Mouse (Mus musculus): ENCODE results near the gene Tas2r102.

Gene Tas2r102

DNA sequence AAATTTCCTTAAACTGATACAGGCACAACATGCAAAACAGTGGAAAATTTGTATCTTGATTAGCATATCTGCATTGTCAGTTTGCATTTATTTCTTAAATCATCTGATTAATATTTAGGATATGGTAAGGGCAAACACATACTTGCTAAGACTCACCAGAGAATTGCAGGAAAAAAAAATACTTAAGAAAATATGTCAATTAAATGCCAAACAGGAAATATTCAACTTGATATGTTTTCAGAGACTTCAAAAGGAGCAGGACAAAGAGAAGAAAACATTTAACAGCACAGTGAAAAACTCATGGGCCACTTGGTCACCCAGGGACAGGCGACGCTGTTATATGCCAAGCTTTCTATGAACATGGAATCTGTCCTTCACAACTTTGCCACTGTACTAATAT, at the start of gene Tas2r102:
Gene Tas2r102, plus strand, starts transcription at position 301 of the 400 bp plus-strand sequence.
- DNase-seq: no peak

DNA sequence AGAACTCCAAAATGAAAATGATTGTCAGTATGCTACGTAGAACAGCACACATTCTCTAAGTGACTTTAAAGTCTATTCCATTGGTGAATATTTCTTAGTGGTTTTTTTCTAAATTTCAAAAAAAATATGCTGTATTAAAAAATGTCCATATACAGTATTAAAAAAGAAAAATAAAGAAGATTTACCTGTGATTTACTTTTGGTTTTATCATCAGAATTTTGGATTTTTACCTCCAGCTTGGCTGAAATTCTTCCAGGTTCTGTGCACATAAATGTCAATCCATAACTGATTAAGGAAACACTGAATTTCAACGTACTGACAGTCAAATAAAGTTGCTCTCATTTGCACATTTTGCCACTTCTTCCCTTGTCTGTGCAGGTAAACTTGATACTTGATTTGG, 24.0 kb upstream of the Tas2r102 start, which contains the start of gene Tas2r115:
Gene Tas2r115, minus strand, starts transcription at position 101 of the 400 bp plus-strand sequence.
- DNase-seq: no peak

DNA sequence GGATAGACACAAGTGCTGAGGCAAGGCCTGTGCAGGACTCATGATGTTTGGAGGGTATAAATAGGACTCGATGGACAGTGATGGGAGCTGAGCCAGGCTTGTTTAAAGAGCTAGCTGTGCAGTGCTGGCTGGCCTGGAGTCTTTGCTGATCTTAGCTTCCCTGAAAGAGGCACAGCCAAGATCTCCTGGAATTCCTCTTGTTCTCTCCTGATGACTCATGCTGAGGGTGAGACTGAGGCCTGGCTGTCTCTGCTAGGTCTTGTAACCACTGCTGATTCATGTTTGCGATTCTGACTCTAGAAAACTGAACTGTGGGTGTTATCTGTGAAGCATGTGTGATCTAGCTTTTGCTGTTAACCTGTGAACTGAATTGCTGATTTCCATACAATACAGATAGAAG, 11.7 kb upstream of the Tas2r102 start:
- no peak for DNase-seq

DNA sequence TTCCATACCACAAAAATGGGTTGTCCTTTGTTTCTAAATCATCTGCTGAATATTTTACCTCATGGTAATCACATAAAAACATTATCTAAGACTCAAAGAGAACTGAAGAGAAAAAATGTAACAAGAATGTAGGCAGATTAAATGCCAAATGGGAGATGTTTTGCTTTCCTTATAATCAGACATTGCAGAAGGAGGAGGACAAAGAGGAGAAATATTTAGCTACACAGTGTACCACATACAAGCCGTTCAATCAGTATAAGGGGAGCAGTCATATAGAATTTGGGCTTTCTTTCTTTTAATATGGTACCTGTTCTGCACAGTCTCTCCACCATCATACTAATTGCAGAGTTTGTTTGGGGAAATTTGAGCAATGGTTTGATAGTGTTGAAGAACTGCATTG, 7.5 kb upstream of the Tas2r102 start, which contains the start of gene Tas2r124:
Gene Tas2r124, plus strand, starts transcription at position 301 of the 400 bp plus-strand sequence.
- DNase-seq: no peak

DNA sequence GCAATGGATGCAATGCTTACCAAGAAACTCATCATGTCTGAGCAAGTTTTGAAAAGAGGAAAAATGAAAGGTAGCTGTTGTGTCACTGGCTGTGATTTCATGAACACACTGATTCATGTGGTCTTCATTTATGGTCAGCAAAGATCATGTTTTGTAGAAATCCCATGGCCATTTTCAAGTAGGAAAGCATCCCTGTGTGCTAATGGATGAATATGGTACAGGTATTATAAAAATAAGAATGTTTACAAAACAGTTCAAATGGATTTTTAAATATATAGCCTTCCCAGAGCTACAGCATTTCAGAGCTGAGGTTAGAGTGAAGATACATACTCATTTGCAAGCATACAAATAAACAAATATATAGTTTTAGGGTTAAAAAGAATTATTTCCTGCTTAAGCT, 16.1 kb downstream of the Tas2r102 start, which contains the start of gene Tas2r136:
Gene Tas2r136, minus strand, starts transcription at position 101 of the 400 bp plus-strand sequence.
- no peak for DNase-seq

DNA sequence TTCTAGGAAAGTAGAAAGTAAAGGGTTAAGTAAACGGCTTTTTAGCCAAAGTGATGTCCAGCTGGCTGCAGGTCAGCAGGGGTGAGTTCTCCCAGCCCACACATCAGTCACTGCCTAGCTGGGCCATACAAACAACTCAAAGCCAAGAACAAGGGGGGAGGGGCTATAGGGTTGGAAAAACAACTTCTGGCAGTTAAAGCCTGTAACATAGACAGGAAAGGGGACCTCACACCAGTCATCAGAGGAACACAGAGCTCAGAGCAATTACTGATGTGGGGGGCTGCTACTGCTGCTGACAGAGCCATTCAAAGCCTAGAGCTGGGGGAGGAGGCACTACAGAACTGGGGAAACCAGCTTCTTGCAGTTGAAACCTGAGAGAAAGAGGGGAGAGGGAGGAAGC, 33.5 kb downstream of the Tas2r102 start:
- no peak for DNase-seq

DNA sequence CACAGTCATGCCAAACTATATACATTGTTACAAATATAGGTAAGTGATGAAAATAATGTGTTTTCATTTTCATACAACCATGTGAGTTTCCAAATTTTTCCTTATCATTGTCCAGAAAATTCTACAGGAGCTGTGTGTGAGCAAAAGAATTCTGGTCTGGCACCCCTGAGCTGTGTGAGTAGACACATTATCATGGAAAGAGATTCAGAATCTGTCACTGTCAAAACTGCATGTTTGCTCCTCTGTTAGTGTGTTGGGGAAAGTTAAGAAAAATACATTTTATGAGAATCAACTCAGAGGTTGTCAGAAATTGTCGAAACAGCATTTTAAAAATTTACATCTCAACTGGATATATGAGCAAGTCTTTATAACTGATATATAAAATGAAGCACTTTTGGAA, 40.6 kb downstream of the Tas2r102 start, which contains the start of gene Tas2r117:
Gene Tas2r117, plus strand, starts transcription at position 301 of the 400 bp plus-strand sequence.
- DNase-seq: no peak
